In genomic region chr17:33684671-33685231, GRCm38 (mm10) we compare ENCODE assay signal across 7 mouse cellular contexts. TPM values are rescaled to one million over a fixed set of nuclear protein-coding genes. Genes with fewer than 3 reads are reported as not detected.
A peak's percentile ranks its signal among the peaks of the same experiment; 100 is the strongest.
DNase-seq lines count a peak whose midpoint lies in the region; ATAC-seq and TF ChIP-seq lines count a peak whose summit lies in the region.

No protein-coding gene starts in this region.

- TF ChIP-seq CTCF in gastrocnemius, adult 2 months (IDR thresholded peaks at IDR 0.05), result peak; percentile 55

- ATAC-seq in activated CD4-positive, CD25-positive, alpha-beta regulatory T cell, adult 4 months, result peak; percentile 66
- peak; percentile 62 for ATAC-seq in inflammation-experienced regulatory T-cells, adult 6 months
- ATAC-seq in megakaryocyte progenitor cell, adult 5-6 weeks (replicated peaks; ENCODE audit: poor library complexity), result peak; percentile 67

- peak overlapping the region; percentile 76 for H3K4me3 ChIP-seq in gastrocnemius, adult 2 months

- H3K27ac ChIP-seq in gastrocnemius, adult 2 months, result peak overlapping the region; percentile 95

- DNase-seq in cerebellum, postnatal 36 days, result peak; percentile 54 to 58
- DNase-seq in gastrocnemius, adult 2 months, result peak; percentile 75
- DNase-seq in left cerebral cortex, postnatal 10 days (ENCODE audit: extremely low spot score in 1 of 2, low spot score in 2 of 2), result peak; percentile 65 to 87
- peak; percentile 16 for DNase-seq in skeletal muscle tissue, adult 2 months (ENCODE audit: low read depth, low spot score)

- intact Hi-C loops in gastrocnemius, adult 2 months (cut with DNase I), result loop anchor here (5.0 kb wide), 1 partner anchor 143 kb away; no protein-coding TSS in a partner anchor
- intact Hi-C loops in left cerebral cortex, postnatal 10 days (cut with DNase I), result no loop called here

RNA-seq across cellular contexts. Expression of gene Hnrnpm, which starts 1.9 kb away (rescaled TPM):
- 100 to 1,000 TPM; 338 to 341 TPM for polyA plus RNA-seq in activated CD4-positive, CD25-positive, alpha-beta regulatory T cell, adult 4 months (2017; shearing (Covaris generic))
- total RNA-seq in gastrocnemius, adult 2 months (2021), result 10 to 100 TPM; 79.1 to 95.6 TPM
- 100 to 1,000 TPM; 269 to 417 (median 346) TPM for polyA plus RNA-seq in inflammation-experienced regulatory T-cells, adult 6 months (2017; shearing (Covaris generic))
- total RNA-seq in left cerebral cortex, postnatal 10 days (2021), result 100 to 1,000 TPM; 113 to 115 TPM
- 496 and 582 TPM in 2 replicates for total RNA-seq in megakaryocyte progenitor cell, adult 5-6 weeks (2015)
- total RNA-seq in megakaryocyte progenitor cell, adult 5-6 weeks (2017), result 298 and 344 TPM in 2 replicates

RNA-seq across cellular contexts. Expression of gene March2, which starts 33.7 kb away (rescaled TPM):
- 10 to 100 TPM; 27.2 to 33.5 TPM for polyA plus RNA-seq in activated CD4-positive, CD25-positive, alpha-beta regulatory T cell, adult 4 months (2017; shearing (Covaris generic))
- 10 to 100 TPM; 88.8 to 90.7 TPM for total RNA-seq in gastrocnemius, adult 2 months (2021)
- polyA plus RNA-seq in inflammation-experienced regulatory T-cells, adult 6 months (2017; shearing (Covaris generic)), result 10 to 100 TPM; 22.4 to 38.0 (median 23.1) TPM
- 10 to 100 TPM; 81.5 to 82.1 TPM for total RNA-seq in left cerebral cortex, postnatal 10 days (2021)
- 36.3 and 38.8 TPM in 2 replicates for total RNA-seq in megakaryocyte progenitor cell, adult 5-6 weeks (2015)
- 22.8 and 31.4 TPM in 2 replicates for total RNA-seq in megakaryocyte progenitor cell, adult 5-6 weeks (2017)

RNA-seq across cellular contexts. Expression of gene Pram1, which starts 46.9 kb away (rescaled TPM):
- polyA plus RNA-seq in activated CD4-positive, CD25-positive, alpha-beta regulatory T cell, adult 4 months (2017; shearing (Covaris generic)), result under 1 TPM; 0.40 to 0.85 TPM
- total RNA-seq in gastrocnemius, adult 2 months (2021), result under 1 TPM in 1 of 2 experiments, not detected in 1; 0.17 TPM
- polyA plus RNA-seq in inflammation-experienced regulatory T-cells, adult 6 months (2017; shearing (Covaris generic)), result under 1 TPM; 0.57 to 0.93 (median 0.91) TPM
- total RNA-seq in left cerebral cortex, postnatal 10 days (2021), result under 1 TPM; 0.26 to 0.47 TPM
- total RNA-seq in megakaryocyte progenitor cell, adult 5-6 weeks (2015), result 39.0 and 43.7 TPM in 2 replicates
- 10.7 and 11.1 TPM in 2 replicates for total RNA-seq in megakaryocyte progenitor cell, adult 5-6 weeks (2017)

RNA-seq across cellular contexts. Expression of gene Zfp414, which starts 55.9 kb away (rescaled TPM):
- 10 to 100 TPM; 53.6 to 65.2 TPM for polyA plus RNA-seq in activated CD4-positive, CD25-positive, alpha-beta regulatory T cell, adult 4 months (2017; shearing (Covaris generic))
- total RNA-seq in gastrocnemius, adult 2 months (2021), result 1 to 10 TPM; 5.4 to 8.2 TPM
- 10 to 100 TPM; 49.2 to 71.1 (median 57.9) TPM for polyA plus RNA-seq in inflammation-experienced regulatory T-cells, adult 6 months (2017; shearing (Covaris generic))
- total RNA-seq in left cerebral cortex, postnatal 10 days (2021), result 10 to 100 TPM; 46.5 to 47.5 TPM
- 41.4 and 48.9 TPM in 2 replicates for total RNA-seq in megakaryocyte progenitor cell, adult 5-6 weeks (2015)
- total RNA-seq in megakaryocyte progenitor cell, adult 5-6 weeks (2017), result 15.0 and 25.0 TPM in 2 replicates

Comparison
In these comparisons a context has a peak if more than half of its experiments do, and no peak if none do; other contexts are left out.
1. Peak in every context shown above with its lines: DNase-seq, ATAC-seq, H3K4me3 ChIP-seq and H3K27ac ChIP-seq.
2. DNase-seq: peak in every context shown above with its lines; median percentile 76 in left cerebral cortex, postnatal 10 days; 75 in gastrocnemius, adult 2 months; 56 in cerebellum, postnatal 36 days; 16 in skeletal muscle tissue, adult 2 months.
3. RNA of gene Pram1, which starts 46.9 kb away (total RNA-seq): 10.7 to 43.7 TPM in megakaryocyte progenitor cell, adult 5-6 weeks; 0.26 to 0.47 TPM in left cerebral cortex, postnatal 10 days and 0.17 TPM in gastrocnemius, adult 2 months; every median in the first group is over 4 times any median in the second.